Mouse (Mus musculus) liver, embryonic 11.5 days (tissue): Measurements from ENCODE around the gene Slc25a51. TPM values are rescaled to one million over a fixed set of nuclear protein-coding genes. Genes with fewer than 3 reads are reported as not detected.

Source experiments
- ATAC-seq: fragments of 200-750 bp; cut with Nextera tagmentation; replicated peaks from 2 replicates; pipeline ENCODE4 v1.8.0; 2017; ENCODE audit warnings: moderate number of reproducible peaks, mild to moderate bottlenecking, moderate TSS enrichment, moderate library complexity; ENCODE audit not compliant: low FRiP score
- DNase-seq: peaks from one replicate; pipeline ENCODE4 v3.0.0-alpha.2; 2017; ENCODE audit warnings: low spot score
- H3K27ac ChIP-seq: fragments of 300-500 bp; sonication (generic); 2 replicates; pipeline ENCODE4 v1.5.1; 2014; ENCODE audit warnings: mild to moderate bottlenecking, low read depth, low read length, control low read depth
- H3K27me3 ChIP-seq: fragments of 300-500 bp; sonication (generic); replicated peaks from 2 replicates; pipeline ENCODE4 v1.6.1; 2014; ENCODE audit warnings: low read length, mixed read lengths; ENCODE audit not compliant: control insufficient read depth, insufficient read depth
- H3K36me3 ChIP-seq: fragments of 300-500 bp; sonication (generic); 2 replicates; pipeline ENCODE4 v1.6.1; 2014; ENCODE audit warnings: mild to moderate bottlenecking, low read length, moderate library complexity, mixed read lengths; ENCODE audit not compliant: control insufficient read depth, insufficient read depth
- H3K4me1 ChIP-seq: fragments of 300-500 bp; sonication (generic); replicated peaks from 2 replicates; pipeline ENCODE4 v1.6.1; 2014; ENCODE audit warnings: low read length, mixed read lengths; ENCODE audit not compliant: control insufficient read depth, insufficient read depth
- H3K4me2 ChIP-seq: fragments of 300-500 bp; sonication (generic); 2 replicates; pipeline ENCODE4 v1.6.1; 2014; ENCODE audit warnings: mild to moderate bottlenecking, control low read depth, moderate library complexity
- H3K4me3 ChIP-seq: fragments of 300-500 bp; sonication (generic); 2 replicates; pipeline ENCODE4 v1.5.1; 2014; ENCODE audit warnings: low read depth, low read length, control low read depth
- H3K9ac ChIP-seq: fragments of 300-500 bp; sonication (generic); 2 replicates; pipeline ENCODE4 v1.6.1; 2014; ENCODE audit warnings: low read depth, low read length, control low read depth
- H3K9me3 ChIP-seq: fragments of 300-500 bp; sonication (generic); 2 replicates; pipeline ENCODE4 v1.6.1; 2016; ENCODE audit warnings: low read length, inconsistent platforms, mixed read lengths; ENCODE audit not compliant: control insufficient read depth
- WGBS: fragments of 180-500 bp; shearing (Covaris S2); extraction: QIAGEN DNeasy Blood & Tissue Kit; methylation state at CpG from one replicate; pipeline ENCODE4 v1.1.7; 2014; 5-methylcytosine and 5-hydroxymethylcytosine counted together
- polyA plus RNA-seq: library from polyadenylated mRNA; unstranded; fragments of >200 nt; fragmentation: Nextera tagmentation; extraction: Ambion mirVana; gene quantifications from 2 replicates; pipeline ENCODE4 v1.2.1, GENCODE M21; 2014

The Slc25a51 gene
- polyA plus RNA-seq, 1 experiment from 2014 or later, result 81.6 TPM

- Histone ChIP-seq H3K4me2 (peak overlapping the region; percentile 99), H3K4me3 (peak overlapping the region; percentile 97), H3K9me3 (no peaks in the 10 kb centered on the region), H3K36me3 (peaks cover under 1% of the 10 kb centered on the region), H3K9ac (peak overlapping the region; percentile 95), H3K27me3 (peaks cover 6% of the 10 kb centered on the region), H3K27ac (peak overlapping the region; percentile 91), H3K4me1 (peaks cover 13% of the 10 kb centered on the region)
- 1% methylated on average over 10 of the region's 10 CpGs for WGBS
- ATAC-seq (no peak; the same call in 1 of the 2 replicates), DNase-seq (peak; percentile 67)
Measured at GRCm38 (mm10) chr4:45409270-45409669, 704 bp upstream of the Slc25a51 start.

- DNase-seq, result peak; percentile 51
- no peaks in the 10 kb centered on the region for H3K9me3 ChIP-seq
- peak overlapping the region; percentile 97 for H3K4me3 ChIP-seq
- peaks cover 12% of the 10 kb centered on the region for H3K36me3 ChIP-seq
- peak overlapping the region; percentile 91 for H3K27ac ChIP-seq
- peak overlapping the region; percentile 95 for H3K9ac ChIP-seq
- H3K4me1 ChIP-seq, result peaks cover 28% of the 10 kb centered on the region
- H3K27me3 ChIP-seq, result peaks cover 6% of the 10 kb centered on the region
- WGBS, result 2% methylated on average over 19 of the region's 19 CpGs
- no peak for ATAC-seq
- peak overlapping the region; percentile 99 for H3K4me2 ChIP-seq
Measured at GRCm38 (mm10) chr4:45407703-45408334, 747 bp downstream of the Slc25a51 start.

DNA sequence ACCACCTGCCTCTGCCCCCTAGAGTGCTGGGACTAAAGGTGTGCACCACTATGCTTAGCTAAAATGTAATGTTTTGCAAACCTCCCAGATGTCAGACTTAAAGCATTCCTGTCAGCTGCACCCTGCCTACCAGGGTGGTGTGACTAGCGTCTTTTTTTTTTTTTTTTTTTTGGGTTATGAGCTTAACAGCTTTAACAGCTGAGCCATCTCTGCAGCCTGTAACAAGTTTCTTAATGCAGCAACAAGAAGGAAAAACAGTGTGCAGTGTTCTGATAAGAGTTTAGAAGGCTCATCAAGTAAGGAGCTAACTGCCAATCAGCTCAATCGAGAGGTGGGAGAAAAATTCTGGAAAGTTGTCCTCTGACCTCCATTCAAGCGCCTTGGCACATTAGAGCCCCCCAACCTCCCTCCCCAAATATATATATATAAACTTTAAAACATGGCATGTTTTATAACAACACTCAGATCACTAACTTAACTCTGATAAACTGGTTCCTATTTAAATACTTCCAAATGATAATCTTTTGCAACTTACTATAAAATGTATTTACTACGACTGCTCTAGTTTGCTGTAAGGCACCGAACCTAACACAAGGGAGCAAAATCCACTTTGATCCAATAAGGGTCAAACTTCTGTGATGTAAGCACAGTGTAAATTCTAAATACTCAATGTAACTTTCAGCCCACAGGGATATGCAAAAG lies 1.4 kb downstream of the Slc25a51 start:
- H3K4me2 ChIP-seq, result peak overlapping the region; percentile 99
- H3K9ac ChIP-seq, result peak overlapping the region; percentile 95
- peak; percentile 54 for ATAC-seq
- H3K4me1 ChIP-seq, result peaks cover 34% of the 10 kb centered on the region
- H3K9me3 ChIP-seq, result no peaks in the 10 kb centered on the region
- H3K36me3 ChIP-seq, result peaks cover 12% of the 10 kb centered on the region
- DNase-seq, result no peak
- H3K27ac ChIP-seq, result peak overlapping the region; percentile 91
- 47% methylated on average over 5 of the region's 5 CpGs for WGBS
- H3K27me3 ChIP-seq, result no peaks in the 10 kb centered on the region; the same call in 1 of the 2 replicates
- H3K4me3 ChIP-seq, result peak overlapping the region; percentile 97

- peaks cover 34% of the 10 kb centered on the region for H3K4me1 ChIP-seq
Measured at GRCm38 (mm10) chr4:45406397-45406796, 2.2 kb downstream of the Slc25a51 start.

GRCm38 (mm10) chr4:45405315-45405714 lies 3.3 kb downstream of the Slc25a51 start:
- Histone ChIP-seq H3K27me3 (no peaks in the 10 kb centered on the region), H3K4me3 (no peak overlapping the region), H3K4me1 (peaks cover 34% of the 10 kb centered on the region), H3K9ac (no peak overlapping the region; the same call in 1 of the 2 replicates), H3K27ac (no peak overlapping the region), H3K4me2 (no peak overlapping the region), H3K36me3 (peaks cover 15% of the 10 kb centered on the region), H3K9me3 (no peaks in the 10 kb centered on the region)
- DNase-seq, result no peak
- 72% methylated on average over 7 of the region's 7 CpGs for WGBS
- ATAC-seq, result no peak

More at GRCm38 (mm10) chr4:45406397-45406796, 2.2 kb downstream of the Slc25a51 start:
- DNase-seq (no peak), ATAC-seq (no peak)
- Histone ChIP-seq H3K9ac (peak overlapping the region; percentile 66), H3K4me3 (peak overlapping the region; percentile 97), H3K9me3 (no peaks in the 10 kb centered on the region), H3K4me2 (peak overlapping the region; percentile 99), H3K36me3 (peaks cover 15% of the 10 kb centered on the region), H3K27me3 (no peaks in the 10 kb centered on the region; the same call in 1 of the 2 replicates), H3K27ac (peak overlapping the region; percentile 80)
- 80% methylated on average over 7 of the region's 7 CpGs for WGBS

DNA sequence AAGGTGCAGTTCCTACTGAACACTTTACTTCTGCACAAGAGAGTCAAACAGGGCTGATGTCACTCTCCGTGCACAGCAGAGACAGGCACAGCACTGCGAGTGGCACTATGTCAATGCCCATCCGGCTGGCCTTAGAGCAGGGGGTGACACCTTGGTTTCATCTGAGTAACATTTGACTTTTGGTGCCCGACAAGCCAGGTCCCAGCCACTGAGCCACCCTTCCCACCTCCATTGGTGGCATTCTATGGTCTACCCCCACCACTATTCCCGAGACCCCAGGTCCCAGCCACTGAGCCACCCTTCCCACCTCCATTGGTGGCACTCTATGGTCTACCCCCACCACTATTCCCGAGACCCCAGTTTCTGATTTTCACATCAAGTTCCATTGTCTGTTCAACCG lies 4.5 kb downstream of the Slc25a51 start:
- H3K4me2 ChIP-seq, result peak overlapping the region; percentile 21
- no peak for ATAC-seq
- H3K4me1 ChIP-seq, result peaks cover 34% of the 10 kb centered on the region
- WGBS, result 95% methylated on average over 7 of the region's 7 CpGs
- no peaks in the 10 kb centered on the region for H3K9me3 ChIP-seq
- H3K9ac ChIP-seq, result no peak overlapping the region
- peaks cover 23% of the 10 kb centered on the region for H3K36me3 ChIP-seq
- no peak for DNase-seq
- no peaks in the 10 kb centered on the region for H3K27me3 ChIP-seq
- no peak overlapping the region; the same call in 1 of the 2 replicates for H3K27ac ChIP-seq
- H3K4me3 ChIP-seq, result no peak overlapping the region

- DNase-seq, result no peak
- H3K9ac ChIP-seq, result no peak overlapping the region
- H3K27me3 ChIP-seq, result no peaks in the 10 kb centered on the region
- 66% methylated on average over 7 of the region's 7 CpGs for WGBS
- H3K4me1 ChIP-seq, result peaks cover 34% of the 10 kb centered on the region
- H3K9me3 ChIP-seq, result no peaks in the 10 kb centered on the region
- H3K4me3 ChIP-seq, result no peak overlapping the region
- no peak for ATAC-seq
- peak overlapping the region; percentile 21 for H3K4me2 ChIP-seq
- peaks cover 28% of the 10 kb centered on the region for H3K36me3 ChIP-seq
- H3K27ac ChIP-seq, result peak overlapping the region; percentile 51
Measured at GRCm38 (mm10) chr4:45403499-45403878, 5.1 kb downstream of the Slc25a51 start.

DNA sequence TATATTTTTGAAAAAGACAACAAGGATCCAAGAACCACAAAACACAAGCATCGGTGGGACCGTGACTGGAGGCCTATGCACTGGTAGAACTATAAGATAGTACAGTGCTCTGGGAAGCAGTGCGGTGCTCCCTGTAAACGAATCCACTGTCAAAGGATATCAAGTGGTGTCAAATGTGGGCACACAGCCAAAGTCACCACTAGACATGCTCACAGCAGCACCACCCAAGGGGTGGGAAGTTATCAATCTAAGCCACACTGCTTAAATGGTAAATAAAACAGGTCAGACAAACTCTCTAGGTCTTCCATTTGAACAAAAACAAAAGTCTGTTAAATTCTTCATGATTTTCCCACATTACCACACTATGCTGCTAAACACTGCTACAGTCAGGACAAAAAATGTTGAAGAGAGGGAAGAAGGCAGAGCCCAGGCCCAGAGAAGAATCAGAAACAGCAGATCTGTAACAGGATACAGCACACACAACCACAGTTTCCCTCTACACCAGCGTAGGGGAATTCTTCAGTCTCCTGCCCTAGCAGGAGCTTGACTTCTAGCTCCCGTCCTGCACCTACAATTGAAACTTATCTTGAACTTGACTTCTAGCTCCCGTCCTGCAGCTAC lies 5.6 kb downstream of the Slc25a51 start:
- Histone ChIP-seq H3K27ac (peak overlapping the region; percentile 51), H3K4me1 (peaks cover 34% of the 10 kb centered on the region), H3K9me3 (no peaks in the 10 kb centered on the region), H3K36me3 (peaks cover 28% of the 10 kb centered on the region), H3K4me3 (no peak overlapping the region), H3K27me3 (no peaks in the 10 kb centered on the region), H3K4me2 (peak overlapping the region; percentile 21), H3K9ac (no peak overlapping the region)
- 54% methylated on average over 7 of the region's 7 CpGs for WGBS
- ATAC-seq (peak; percentile 76), DNase-seq (no peak)
